Mouse (Mus musculus) thymus, postnatal 14 days (tissue): ENCODE measurements around the gene Vmn1r219.
"Not testable (repeated sequence)": the region's sequence is repeated elsewhere in the genome, so short reads cannot be mapped to it uniquely, and the experiment has no call there.

Experiments
- DNase-seq: peaks from one replicate; pipeline ENCODE4 v3.0.0; 2021

Gene Vmn1r219

GRCm38 (mm10) chr13:23159012-23159411 lies at the start of gene Vmn1r219:
Vmn1r219 (plus strand) TSS chr13:23159312.
- DNase-seq: no peak

GRCm38 (mm10) chr13:23118126-23118525 lies 41.0 kb upstream of the Vmn1r219 start, which contains the start of gene Vmn1r217:
Vmn1r217 (minus strand) TSS chr13:23118226.
- DNase-seq: not testable (repeated sequence)

DNA sequence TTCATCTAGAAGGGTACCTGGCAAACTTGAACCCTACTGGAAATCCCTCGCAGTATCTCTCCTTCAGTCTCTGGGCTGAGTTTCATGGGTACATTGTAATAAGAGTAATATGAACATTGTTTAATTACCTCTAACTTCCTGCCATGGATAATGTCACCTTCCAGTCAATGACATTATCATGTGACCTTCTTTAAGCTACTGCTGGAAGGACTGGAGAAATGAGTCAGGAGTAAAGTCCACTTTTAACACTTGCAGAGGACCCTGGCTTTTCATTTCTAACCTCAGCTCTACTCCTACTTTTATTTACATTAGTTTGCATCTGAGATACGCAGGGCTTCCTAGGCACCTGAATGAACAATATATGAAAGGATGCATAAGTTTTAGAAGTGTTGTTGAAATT lies 38.5 kb upstream of the Vmn1r219 start:
- DNase-seq: no peak

GRCm38 (mm10) chr13:23133099-23133498 lies 26.0 kb upstream of the Vmn1r219 start, which contains the start of gene Vmn1r218:
Vmn1r218 (plus strand) TSS chr13:23133155.
- DNase-seq: no peak

DNA sequence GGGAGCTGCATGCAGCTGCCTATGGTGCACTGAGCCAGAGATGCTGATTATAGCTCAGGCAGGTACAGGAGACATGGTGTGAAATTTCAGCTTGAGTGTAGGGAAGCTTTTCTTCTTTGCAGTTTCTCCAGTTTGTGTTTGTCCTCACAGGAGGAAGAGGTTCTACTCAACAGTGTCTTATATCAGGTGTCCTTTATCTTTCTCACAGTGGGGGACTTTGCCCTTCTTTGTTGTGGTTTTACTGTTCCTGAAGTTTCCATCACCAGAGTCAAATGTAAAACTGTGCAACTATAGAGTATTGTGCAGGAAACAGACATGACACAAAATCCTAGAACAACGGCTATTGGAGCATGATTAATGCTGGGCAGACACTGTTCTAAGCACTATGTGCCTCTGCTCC lies 25.6 kb upstream of the Vmn1r219 start:
- no peak for DNase-seq

GRCm38 (mm10) chr13:23138880-23139279 lies 20.2 kb upstream of the Vmn1r219 start:
- no peak for DNase-seq

GRCm38 (mm10) chr13:23157848-23158247 lies 1.3 kb upstream of the Vmn1r219 start:
- DNase-seq: no peak

DNA sequence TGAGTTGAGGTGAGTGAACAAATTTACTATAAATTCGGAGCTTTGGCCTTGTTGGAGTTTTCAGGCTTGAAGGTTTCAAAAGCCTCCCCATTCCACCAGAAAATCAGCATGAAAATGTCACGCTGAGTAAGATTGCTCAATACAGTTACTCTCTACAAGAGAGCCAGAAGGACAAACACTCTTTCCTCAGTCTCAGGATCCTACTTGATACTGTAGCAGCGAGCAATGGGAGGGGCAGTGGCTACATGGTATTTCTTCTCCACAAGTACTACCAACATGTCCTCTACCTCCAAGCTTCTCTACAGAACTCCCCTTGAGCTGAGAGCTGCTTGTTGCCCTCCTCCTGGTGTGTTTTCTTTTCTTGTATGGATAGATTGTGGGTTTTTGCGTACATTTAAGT lies 7.4 kb downstream of the Vmn1r219 start:
- not testable (repeated sequence) for DNase-seq

GRCm38 (mm10) chr13:23187875-23188274 lies 28.8 kb downstream of the Vmn1r219 start, which contains the start of gene Vmn1r220:
Vmn1r220 (minus strand) TSS chr13:23187975.
- no peak for DNase-seq

GRCm38 (mm10) chr13:23203885-23204284 lies 44.8 kb downstream of the Vmn1r219 start:
- not testable (repeated sequence) for DNase-seq

DNA sequence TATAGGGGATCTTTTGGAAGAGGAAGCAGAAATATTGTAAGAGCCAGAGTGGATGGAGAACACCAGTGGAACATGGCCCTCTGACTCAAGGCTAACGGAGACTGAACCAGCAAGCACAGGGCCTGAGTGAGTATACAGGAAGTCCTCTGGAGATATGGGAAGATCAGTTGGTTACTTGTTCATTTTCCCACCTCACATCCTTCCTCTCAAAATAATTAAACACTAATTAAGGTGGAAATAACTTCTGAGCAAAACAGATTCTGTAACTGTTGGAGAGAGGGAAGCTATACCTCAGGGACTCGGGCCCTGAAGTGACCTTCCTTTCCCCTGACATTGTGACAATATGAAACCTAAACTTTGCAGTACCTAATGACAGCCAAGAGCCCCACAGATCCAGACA lies 54.7 kb downstream of the Vmn1r219 start, which contains the start of gene Vmn1r221:
Gene Vmn1r221 (plus strand): TSS at position 301 of the 400 bp plus-strand sequence.
- DNase-seq: not testable (repeated sequence)
